Mouse (Mus musculus) heart, postnatal 0 days (tissue): ENCODE measurements around the gene March10. TPM values are rescaled to one million over a fixed set of nuclear protein-coding genes. Genes with fewer than 3 reads are reported as not detected.

Experiments used
- ATAC-seq: fragments of 200-750 bp; cut with Nextera tagmentation; 2 replicates; pipeline ENCODE4 v1.8.0; 2017; ENCODE audit warnings: low read depth, moderate number of reproducible peaks, moderate library complexity; ENCODE audit not compliant: insufficient read depth
- DNase-seq: peaks from one replicate; pipeline ENCODE4 v3.0.0-alpha.2; 2016; ENCODE audit warnings: low spot score
- H3K27ac ChIP-seq: fragments of 300-500 bp; sonication (generic); 2 replicates; pipeline ENCODE4 v1.5.1; 2014; ENCODE audit warnings: low read depth, mild to moderate bottlenecking
- H3K27me3 ChIP-seq: fragments of 300-500 bp; sonication (generic); 2 replicates; pipeline ENCODE4 v1.6.1; 2014; ENCODE audit warnings: low read length, mixed read lengths; ENCODE audit not compliant: control insufficient read depth, insufficient read depth
- H3K36me3 ChIP-seq: fragments of 300-500 bp; sonication (generic); replicated peaks from 2 replicates; pipeline ENCODE4 v1.6.1; 2014; ENCODE audit warnings: low read length, mixed read lengths; ENCODE audit not compliant: control insufficient read depth, insufficient read depth
- H3K4me1 ChIP-seq: fragments of 300-500 bp; sonication (generic); 2 replicates; pipeline ENCODE4 v1.6.1; 2014; ENCODE audit warnings: antibody characterized with exemption; ENCODE audit not compliant: control insufficient read depth, insufficient read depth
- H3K4me2 ChIP-seq: fragments of 300-500 bp; sonication (generic); 2 replicates; pipeline ENCODE4 v1.6.1; 2014; ENCODE audit warnings: low read depth, mild to moderate bottlenecking, low read length, moderate library complexity
- H3K4me3 ChIP-seq: fragments of 300-500 bp; sonication (generic); 2 replicates; pipeline ENCODE4 v1.5.1; 2014; ENCODE audit warnings: low read depth, low read length
- H3K9ac ChIP-seq: fragments of 300-500 bp; sonication (generic); replicated peaks from 2 replicates; pipeline ENCODE4 v1.6.1; 2014; ENCODE audit warnings: low read depth, low read length, mixed read lengths
- H3K9me3 ChIP-seq: fragments of 300-500 bp; sonication (generic); replicated peaks from 2 replicates; pipeline ENCODE4 v1.6.1; 2016; ENCODE audit warnings: low read length; ENCODE audit not compliant: control insufficient read depth
- CTCF ChIP-seq: IDR thresholded peaks from 2 replicates; pipeline ENCODE4 v1.5.1; 2016; ENCODE audit warnings: antibody characterized with exemption, control low read depth, low read depth
- EP300 ChIP-seq: IDR thresholded peaks from 2 replicates; pipeline ENCODE4 v1.6.1; 2016; ENCODE audit warnings: antibody characterized with exemption, low read depth
- WGBS: fragments of 180-500 bp; shearing (Covaris S2); extraction: QIAGEN DNeasy Blood & Tissue Kit; methylation state at CpG from one replicate; pipeline ENCODE4 v1.1.7; 2014; 5-methylcytosine and 5-hydroxymethylcytosine counted together
- polyA plus RNA-seq: library from polyadenylated mRNA; unstranded; fragments of >200 nt; fragmentation: Nextera tagmentation; extraction: Ambion mirVana; gene quantifications from 2 replicates; pipeline ENCODE4 v1.2.1, GENCODE M21; 2015
- total RNA-seq: library from RNA; depleted of rRNA; stranded (reverse); fragments of >200 nt; gene quantifications from 2 replicates; pipeline ENCODE4 v1.2.3, GENCODE M21; 2014; ENCODE audit warnings: low replicate concordance

The March10 gene
- total and polyA plus RNA-seq, 2 experiments from 2014 or later, result not detected

DNA sequence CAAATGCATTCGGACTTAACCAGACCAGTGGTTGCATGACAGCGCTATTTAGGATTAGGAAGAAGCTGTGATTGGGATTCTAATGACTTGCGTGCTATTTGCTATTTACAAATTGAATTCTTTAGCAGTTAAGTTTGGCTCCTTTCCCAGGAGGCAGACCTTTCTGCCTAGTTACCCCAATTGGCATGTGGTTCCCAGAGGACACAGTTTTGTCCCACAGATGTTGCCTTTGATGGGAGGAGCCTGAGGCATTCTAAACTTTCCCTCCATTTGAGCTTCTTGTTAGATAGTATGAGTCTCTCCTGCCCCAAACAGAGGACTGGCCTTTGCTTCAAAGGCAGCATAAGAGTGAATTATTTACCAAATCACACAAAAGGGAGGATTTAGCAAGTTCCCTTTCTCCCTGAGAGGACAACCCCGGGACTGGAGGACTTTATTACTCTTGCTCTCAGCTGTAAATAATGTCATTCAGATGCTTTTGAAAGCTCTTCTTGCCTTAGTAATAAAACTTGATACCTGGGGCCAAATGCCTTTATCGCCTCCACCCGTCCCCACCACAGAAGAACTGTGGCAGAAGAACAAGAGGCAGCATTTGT, 48.6 kb downstream of the March10 start:
- TF ChIP-seq CTCF (no peak), EP300 (no peak)
- H3K4me1 ChIP-seq, result 0 out of 2 replicates have a peak, but pooled peaks cover 4% of the 10 kb centered on the region
- no peaks in the 10 kb centered on the region for H3K27me3 ChIP-seq
- no peaks in the 10 kb centered on the region for H3K36me3 ChIP-seq
- ATAC-seq (no peak), DNase-seq (no peak)
- no peak overlapping the region for H3K9ac ChIP-seq
- H3K9me3 ChIP-seq, result no peaks in the 10 kb centered on the region
- H3K4me2 ChIP-seq, result no peak overlapping the region
- H3K27ac ChIP-seq, result no peak overlapping the region
- H3K4me3 ChIP-seq, result no peak overlapping the region
- WGBS, result 78% methylated on average over 6 of the region's 6 CpGs

DNA sequence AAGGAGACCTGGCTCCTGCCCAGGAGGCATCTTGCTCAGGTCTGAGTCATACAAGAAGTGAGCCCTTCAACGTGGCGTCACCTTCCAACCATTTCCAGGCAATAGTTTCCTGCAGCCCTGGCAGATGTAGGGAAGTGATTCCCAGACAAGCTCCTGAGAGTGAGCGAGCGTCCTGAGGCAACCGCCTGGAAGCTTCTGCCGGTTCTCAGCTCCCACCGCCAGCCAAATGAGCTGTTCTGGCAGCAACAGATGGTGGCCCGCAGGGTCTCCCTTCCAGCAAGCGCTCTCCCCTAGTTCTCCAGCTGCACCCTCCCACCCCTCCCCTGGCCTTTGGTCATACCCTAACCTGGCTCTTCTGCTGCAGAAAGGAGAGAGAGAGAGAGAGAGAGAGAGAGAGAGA, 54.2 kb downstream of the March10 start:
- Histone ChIP-seq H3K27me3 (no peaks in the 10 kb centered on the region), H3K4me2 (no peak overlapping the region), H3K9me3 (no peaks in the 10 kb centered on the region), H3K4me3 (no peak overlapping the region), H3K36me3 (no peaks in the 10 kb centered on the region), H3K27ac (no peak overlapping the region), H3K9ac (no peak overlapping the region), H3K4me1 (0 out of 2 replicates have a peak, but pooled peaks cover 4% of the 10 kb centered on the region)
- DNase-seq (no peak), ATAC-seq (no peak)
- WGBS, result 44% methylated on average over 9 of the region's 9 CpGs
- TF ChIP-seq EP300, result no peak
- no peak for TF ChIP-seq CTCF

DNA sequence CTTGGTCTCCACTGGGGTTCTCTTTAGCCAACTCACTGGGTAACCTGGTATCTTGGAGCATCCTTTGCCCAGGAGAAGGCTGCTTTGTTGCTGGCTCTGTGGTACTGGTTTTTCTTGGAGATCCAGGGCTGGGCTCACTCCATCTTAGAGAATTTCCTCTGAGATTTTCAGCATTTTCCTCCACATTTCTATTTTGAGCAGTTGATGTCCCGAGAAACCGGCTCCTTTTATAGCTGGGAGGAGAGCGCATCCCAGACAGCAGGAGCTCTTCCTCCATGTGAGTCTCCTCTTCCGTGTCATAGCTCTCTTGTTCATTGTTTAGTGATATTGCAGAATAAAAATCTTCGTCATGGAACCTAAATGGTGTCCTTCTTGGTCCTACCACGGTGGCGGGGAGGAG, 66.2 kb downstream of the March10 start:
- no peaks in the 10 kb centered on the region for H3K36me3 ChIP-seq
- H3K4me3 ChIP-seq, result no peak overlapping the region
- H3K4me1 ChIP-seq, result no peaks in the 10 kb centered on the region
- no peaks in the 10 kb centered on the region for H3K27me3 ChIP-seq
- WGBS, result 82% methylated on average over 7 of the region's 7 CpGs
- H3K27ac ChIP-seq, result no peak overlapping the region
- H3K4me2 ChIP-seq, result no peak overlapping the region
- no peak for ATAC-seq
- no peaks in the 10 kb centered on the region for H3K9me3 ChIP-seq
- DNase-seq, result no peak
- no peak for TF ChIP-seq CTCF
- no peak for TF ChIP-seq EP300
- H3K9ac ChIP-seq, result no peak overlapping the region

DNA sequence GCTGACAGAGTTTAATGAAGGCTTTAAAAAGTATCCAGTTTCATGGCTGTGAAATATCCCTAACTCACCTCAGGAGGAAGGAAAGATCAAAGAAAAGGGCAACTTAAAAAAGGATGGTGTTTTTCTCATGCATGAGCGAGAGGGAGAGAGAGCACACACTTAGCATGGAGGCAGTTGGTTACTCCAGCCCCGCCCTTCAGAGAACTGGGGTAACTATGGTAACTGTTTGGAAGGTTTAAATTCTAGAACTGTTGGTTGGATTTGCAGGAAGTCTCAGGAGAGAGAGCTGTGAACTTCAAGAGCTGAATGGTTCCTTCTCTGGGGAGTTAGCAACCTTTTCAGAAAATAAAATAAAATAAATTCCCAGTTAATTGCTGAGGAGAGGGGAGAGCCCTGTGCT, 67.9 kb downstream of the March10 start:
- no peak for ATAC-seq
- no peak overlapping the region for H3K4me2 ChIP-seq
- H3K27me3 ChIP-seq, result no peaks in the 10 kb centered on the region
- 68% methylated on average over 2 of the region's 2 CpGs for WGBS
- TF ChIP-seq CTCF (no peak), EP300 (no peak)
- H3K9ac ChIP-seq, result no peak overlapping the region
- H3K27ac ChIP-seq, result no peak overlapping the region
- no peak for DNase-seq
- H3K9me3 ChIP-seq, result no peaks in the 10 kb centered on the region
- H3K4me1 ChIP-seq, result no peaks in the 10 kb centered on the region
- no peak overlapping the region for H3K4me3 ChIP-seq
- H3K36me3 ChIP-seq, result no peaks in the 10 kb centered on the region

DNA sequence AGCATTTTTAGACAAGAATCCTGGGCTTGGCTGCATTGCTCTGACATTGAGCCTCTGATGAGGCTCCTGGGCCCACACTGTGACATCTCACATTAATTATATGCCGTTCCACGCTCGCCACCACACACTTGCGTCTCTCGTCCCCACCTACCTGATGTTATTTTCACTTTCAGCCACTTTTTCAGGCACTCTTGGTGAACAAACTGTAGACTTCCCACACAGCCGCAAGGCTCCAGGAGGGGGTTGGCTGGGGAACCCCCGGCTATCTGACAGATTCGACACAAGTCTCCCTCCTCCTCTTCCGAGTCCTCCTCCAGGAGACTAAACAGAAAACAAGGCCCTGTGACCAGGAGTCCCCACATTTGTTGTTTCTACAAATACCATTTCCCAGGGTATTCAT, 71.3 kb downstream of the March10 start:
- H3K27me3 ChIP-seq, result no peaks in the 10 kb centered on the region
- ATAC-seq, result no peak
- DNase-seq, result no peak
- WGBS, result 92% methylated on average over 9 of the region's 9 CpGs
- no peak overlapping the region for H3K4me2 ChIP-seq
- H3K27ac ChIP-seq, result no peak overlapping the region
- no peaks in the 10 kb centered on the region for H3K9me3 ChIP-seq
- H3K4me1 ChIP-seq, result no peaks in the 10 kb centered on the region
- no peaks in the 10 kb centered on the region for H3K36me3 ChIP-seq
- TF ChIP-seq EP300 (no peak), CTCF (no peak)
- H3K4me3 ChIP-seq, result no peak overlapping the region
- no peak overlapping the region for H3K9ac ChIP-seq

DNA sequence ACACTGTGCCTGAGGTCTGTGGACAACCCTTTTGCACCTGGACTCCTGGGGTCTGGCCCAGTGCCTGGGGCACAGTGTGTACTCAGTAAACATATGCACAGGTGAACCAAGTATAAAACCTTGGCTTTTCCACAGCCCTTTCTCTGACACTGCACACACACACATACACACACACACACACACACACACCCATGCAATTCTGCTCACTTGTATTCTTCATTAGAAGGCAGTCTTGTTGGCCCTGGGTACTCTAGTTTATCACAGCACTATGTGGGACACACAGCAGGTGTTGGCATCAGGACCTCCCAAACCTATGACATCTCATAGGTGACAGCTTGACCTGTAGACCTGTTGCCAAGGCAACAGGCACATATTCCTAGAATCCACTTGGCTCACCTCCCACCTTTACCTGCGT, 80.7 kb downstream of the March10 start:
- Histone ChIP-seq H3K36me3 (no peaks in the 10 kb centered on the region), H3K4me2 (no peak overlapping the region), H3K9me3 (no peaks in the 10 kb centered on the region), H3K9ac (no peak overlapping the region), H3K27me3 (no peaks in the 10 kb centered on the region), H3K4me3 (no peak overlapping the region), H3K4me1 (peaks cover 12% of the 10 kb centered on the region), H3K27ac (no peak overlapping the region)
- WGBS, result 91% methylated on average over 1 of the region's 1 CpGs
- no peak for TF ChIP-seq CTCF
- TF ChIP-seq EP300, result no peak
- DNase-seq (no peak), ATAC-seq (no peak)
